Mouse (Mus musculus) forebrain, embryonic 10.5 days (tissue): ENCODE data around the gene Dbf4. TPM values are rescaled to one million over a fixed set of nuclear protein-coding genes. Genes with fewer than 3 reads are reported as not detected.

Experiments
- DNase-seq: peaks from one replicate; pipeline ENCODE4 v3.0.0-alpha.2; 2017; ENCODE audit warnings: low spot score; ENCODE audit errors: extremely low spot score
- H3K27ac ChIP-seq: fragments of 300-500 bp; sonication (generic); 2 replicates; pipeline ENCODE4 v1.5.1; 2016; ENCODE audit warnings: mild to moderate bottlenecking
- H3K27me3 ChIP-seq: fragments of 300-500 bp; sonication (generic); 2 replicates; pipeline ENCODE4 v1.6.1; 2016; ENCODE audit warnings: mild to moderate bottlenecking; ENCODE audit not compliant: poor library complexity, severe bottlenecking
- H3K36me3 ChIP-seq: fragments of 300-500 bp; sonication (generic); replicated peaks from 2 replicates; pipeline ENCODE4 v1.6.1; 2016; ENCODE audit warnings: mild to moderate bottlenecking, moderate library complexity
- H3K4me1 ChIP-seq: fragments of 300-500 bp; sonication (generic); 2 replicates; pipeline ENCODE4 v1.6.1; 2016
- H3K4me3 ChIP-seq: fragments of 300-500 bp; sonication (generic); 2 replicates; pipeline ENCODE4 v1.5.1; 2016; ENCODE audit warnings: mild to moderate bottlenecking, moderate library complexity
- H3K9me3 ChIP-seq: fragments of 300-500 bp; sonication (generic); 2 replicates; pipeline ENCODE4 v1.6.1; 2016; ENCODE audit warnings: mild to moderate bottlenecking, moderate library complexity
- WGBS: fragments of 180-500 bp; shearing (Covaris S2); methylation state at CpG from one replicate; pipeline ENCODE4 v1.1.7; 2016; 5-methylcytosine and 5-hydroxymethylcytosine counted together
- polyA plus RNA-seq: library from polyadenylated mRNA; unstranded; fragments of >200 nt; fragmentation: Nextera tagmentation; extraction: Ambion mirVana; gene quantifications from 2 replicates; pipeline ENCODE4 v1.2.1, GENCODE M21; 2016

The Dbf4 gene
- polyA plus RNA-seq: 72.7 and 74.8 TPM in 2 replicates

GRCm38 (mm10) chr5:8422157-8422931 is at the start of gene Dbf4, which contains the start of gene Slc25a40:
Gene Dbf4, minus strand, starts transcription at chr5:8422716.
Gene Slc25a40, plus strand, starts transcription at chr5:8422850.
- peak within 1 kb of the TSS; percentile 84 for H3K4me3 ChIP-seq
- DNase-seq: peak; percentile 86
- no peaks in the 10 kb centered on the region for H3K9me3 ChIP-seq
- under 1% methylated on average over 86 of the region's 93 CpGs for WGBS
- no peaks in the 10 kb centered on the region for H3K27me3 ChIP-seq
- H3K27ac ChIP-seq: peak within 1 kb of the TSS; percentile 97
- H3K36me3 ChIP-seq: peaks cover 43% of the 10 kb centered on the region
- peaks cover 25% of the 10 kb centered on the region for H3K4me1 ChIP-seq

- Histone ChIP-seq H3K36me3 (peaks cover 57% of the 10 kb centered on the region), H3K4me3 (no peak overlapping the region), H3K27me3 (no peaks in the 10 kb centered on the region), H3K27ac (no peak overlapping the region), H3K4me1 (no peaks in the 10 kb centered on the region), H3K9me3 (no peaks in the 10 kb centered on the region)
- DNase-seq: no peak
- WGBS: 96% methylated on average over 5 of the region's 5 CpGs
Measured at GRCm38 (mm10) chr5:8456561-8456960, 34.0 kb upstream of the Dbf4 start.

- no peak for DNase-seq
- Histone ChIP-seq H3K4me3 (no peak overlapping the region), H3K9me3 (no peaks in the 10 kb centered on the region), H3K27me3 (no peaks in the 10 kb centered on the region), H3K27ac (no peak overlapping the region), H3K36me3 (peaks cover 54% of the 10 kb centered on the region), H3K4me1 (no peaks in the 10 kb centered on the region)
Measured at GRCm38 (mm10) chr5:8455565-8455964, 33.0 kb upstream of the Dbf4 start.

GRCm38 (mm10) chr5:8439095-8439494 is 16.6 kb upstream of the Dbf4 start:
- no peaks in the 10 kb centered on the region for H3K9me3 ChIP-seq
- WGBS: 83% methylated on average over 2 of the region's 2 CpGs
- DNase-seq: no peak
- H3K36me3 ChIP-seq: peaks cover 30% of the 10 kb centered on the region
- no peak overlapping the region for H3K4me3 ChIP-seq
- H3K27me3 ChIP-seq: no peaks in the 10 kb centered on the region
- no peak overlapping the region for H3K27ac ChIP-seq
- H3K4me1 ChIP-seq: no peaks in the 10 kb centered on the region

GRCm38 (mm10) chr5:8437481-8438156 is 15.1 kb upstream of the Dbf4 start:
- Histone ChIP-seq H3K27ac (no peak overlapping the region), H3K36me3 (peaks cover 38% of the 10 kb centered on the region), H3K9me3 (no peaks in the 10 kb centered on the region), H3K4me1 (no peaks in the 10 kb centered on the region), H3K27me3 (no peaks in the 10 kb centered on the region), H3K4me3 (no peak overlapping the region)
- WGBS: 94% methylated on average over 5 of the region's 5 CpGs
- no peak for DNase-seq

- no peak overlapping the region for H3K4me3 ChIP-seq
- 92% methylated on average over 5 of the region's 5 CpGs for WGBS
- H3K27me3 ChIP-seq: no peaks in the 10 kb centered on the region
- DNase-seq: no peak
- H3K9me3 ChIP-seq: no peaks in the 10 kb centered on the region
- peaks cover 20% of the 10 kb centered on the region for H3K36me3 ChIP-seq
- H3K4me1 ChIP-seq: peaks cover 14% of the 10 kb centered on the region
- no peak overlapping the region for H3K27ac ChIP-seq
Measured at GRCm38 (mm10) chr5:8425899-8426298, 3.4 kb upstream of the Dbf4 start.

- Histone ChIP-seq H3K27me3 (no peaks in the 10 kb centered on the region), H3K27ac (peak overlapping the region; percentile 70; the same call in 1 of the 2 replicates), H3K9me3 (no peaks in the 10 kb centered on the region), H3K4me1 (peaks cover 19% of the 10 kb centered on the region), H3K4me3 (peak overlapping the region; percentile 84), H3K36me3 (peaks cover 27% of the 10 kb centered on the region)
- no peak for DNase-seq
- WGBS: 18% methylated on average over 7 of the region's 7 CpGs
Measured at GRCm38 (mm10) chr5:8424116-8424515, 1.6 kb upstream of the Dbf4 start.

GRCm38 (mm10) chr5:8422932-8423928 is 714 bp upstream of the Dbf4 start:
- WGBS: under 1% methylated on average over 40 of the region's 40 CpGs
- Histone ChIP-seq H3K36me3 (peaks cover 34% of the 10 kb centered on the region), H3K27ac (peak overlapping the region; percentile 97), H3K9me3 (no peaks in the 10 kb centered on the region), H3K4me3 (peak overlapping the region; percentile 84), H3K4me1 (peaks cover 19% of the 10 kb centered on the region), H3K27me3 (no peaks in the 10 kb centered on the region)
- no peak for DNase-seq

- no peaks in the 10 kb centered on the region for H3K27me3 ChIP-seq
- peak overlapping the region; percentile 97 for H3K27ac ChIP-seq
- H3K4me1 ChIP-seq: peaks cover 27% of the 10 kb centered on the region
- 21% methylated on average over 3 of the region's 3 CpGs for WGBS
- peak overlapping the region; percentile 84 for H3K4me3 ChIP-seq
- H3K36me3 ChIP-seq: peaks cover 52% of the 10 kb centered on the region
- no peaks in the 10 kb centered on the region for H3K9me3 ChIP-seq
- no peak for DNase-seq
Measured at GRCm38 (mm10) chr5:8421424-8421823, 1.1 kb downstream of the Dbf4 start.

- peaks cover 81% of the 10 kb centered on the region for H3K36me3 ChIP-seq
- peaks cover 20% of the 10 kb centered on the region for H3K4me1 ChIP-seq
- WGBS: 60% methylated on average over 1 of the region's 1 CpGs
- H3K9me3 ChIP-seq: no peaks in the 10 kb centered on the region
- DNase-seq: no peak
- H3K27ac ChIP-seq: no peak overlapping the region
- H3K27me3 ChIP-seq: no peaks in the 10 kb centered on the region
- H3K4me3 ChIP-seq: no peak overlapping the region
Measured at GRCm38 (mm10) chr5:8417443-8417842, 5.1 kb downstream of the Dbf4 start.

GRCm38 (mm10) chr5:8416683-8417413 is 5.7 kb downstream of the Dbf4 start:
- Histone ChIP-seq H3K27ac (no peak overlapping the region), H3K4me3 (no peak overlapping the region), H3K27me3 (no peaks in the 10 kb centered on the region), H3K9me3 (no peaks in the 10 kb centered on the region), H3K36me3 (peaks cover 87% of the 10 kb centered on the region), H3K4me1 (peaks cover 20% of the 10 kb centered on the region)
- DNase-seq: no peak
- 95% methylated on average over 3 of the region's 3 CpGs for WGBS

- DNase-seq: no peak
- no peak overlapping the region for H3K4me3 ChIP-seq
- no peaks in the 10 kb centered on the region for H3K9me3 ChIP-seq
- H3K36me3 ChIP-seq: peaks cover 97% of the 10 kb centered on the region
- 95% methylated on average over 4 of the region's 4 CpGs for WGBS
- no peaks in the 10 kb centered on the region for H3K4me1 ChIP-seq
- H3K27me3 ChIP-seq: no peaks in the 10 kb centered on the region
- H3K27ac ChIP-seq: no peak overlapping the region
Measured at GRCm38 (mm10) chr5:8408746-8409145, 13.8 kb downstream of the Dbf4 start.
